24 mouse cellular contexts compared by ENCODE assay signal in the genomic region with DNA sequence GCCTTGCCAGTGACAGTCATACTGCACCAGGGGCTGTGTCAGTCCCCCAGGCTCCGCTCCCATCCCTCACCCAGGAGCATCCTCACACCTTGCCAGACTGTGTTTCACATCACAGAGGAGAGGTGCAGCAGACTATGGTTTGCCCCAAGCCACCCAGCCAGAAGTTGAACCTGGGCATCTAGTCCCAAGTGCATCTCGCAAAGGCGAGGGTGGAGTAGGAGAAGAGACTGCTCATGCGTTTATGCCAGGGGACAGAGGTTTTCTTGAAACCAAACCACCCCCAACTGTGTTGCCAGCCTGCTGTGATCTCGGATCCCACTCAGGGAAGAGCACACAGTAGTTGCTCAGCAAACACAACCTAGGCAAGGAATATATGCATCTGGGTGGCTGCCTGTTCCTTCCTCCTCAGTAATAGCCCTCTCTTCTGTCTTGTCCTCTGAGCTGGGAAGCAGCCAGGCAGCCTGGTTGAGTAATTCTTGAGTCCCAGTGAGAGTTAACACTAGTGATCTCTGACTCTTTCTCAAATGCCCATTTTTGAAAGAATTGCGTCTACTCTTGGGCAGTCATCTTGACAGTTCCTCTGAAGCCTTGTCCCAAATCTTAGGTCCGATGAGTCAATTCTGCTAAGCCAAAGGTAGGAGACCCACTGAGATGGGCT. TPM values are rescaled to one million over a fixed set of nuclear protein-coding genes. Genes with fewer than 3 reads are reported as not detected.
DNase-seq lines count a peak whose midpoint lies in the region; ATAC-seq lines count a peak whose summit lies in the region.
"Had no signal": no experiment of that assay in that cellular context is flagged by ENCODE, and none has a peak within 500 bp of the region (broad histone marks: within the 10 kb centered on the region; RNA-seq: fewer than 3 reads in every experiment).

No protein-coding gene starts in this region.

- WGBS in intestine, embryonic 16.5 days = 80% methylated on average over 7 of the region's 7 CpGs
- 87% methylated on average over 7 of the region's 7 CpGs for WGBS in stomach, embryonic 14.5 days
- WGBS in liver, embryonic 11.5 days = 81% methylated on average over 7 of the region's 7 CpGs

- H3K27ac ChIP-seq in intestine, embryonic 16.5 days (ENCODE audit: low read length) = peak overlapping the region; percentile 94
- 0 out of 2 replicates have a peak overlapping the region, but pooled peaks have one; percentile 6 for H3K27ac ChIP-seq in stomach, embryonic 14.5 days (ENCODE audit: low read length)
- H3K27ac ChIP-seq in liver, embryonic 11.5 days (ENCODE audit: low read depth, low read length) = no peak overlapping the region
- H3K27ac ChIP-seq: embryonic facial prominence, embryonic 13.5 days; forebrain, embryonic 13.5 days; gastrocnemius, adult 2 months; left cerebral cortex, adult 2 months; limb, embryonic 15.5 days; liver, embryonic 15.5 days had no signal

- H3K4me3 ChIP-seq in intestine, embryonic 16.5 days (ENCODE audit: low read length) = no peak overlapping the region
- no peak overlapping the region for H3K4me3 ChIP-seq in stomach, embryonic 14.5 days (ENCODE audit: low read depth, low read length)
- H3K4me3 ChIP-seq in liver, embryonic 11.5 days (ENCODE audit: low read depth, low read length) = no peak overlapping the region
- H3K4me3 ChIP-seq: embryonic facial prominence, embryonic 13.5 days; erythroblast, embryonic 14.5 days; forebrain, embryonic 13.5 days; gastrocnemius, adult 2 months; left cerebral cortex, adult 2 months; limb, embryonic 15.5 days; liver, embryonic 15.5 days; lung, embryonic 15.5 days had no signal

- peak; percentile 28 to 43 for DNase-seq in kidney, adult 8-10 months
- DNase-seq in kidney, postnatal 14 days = no peak
- DNase-seq in NIH3T3 (ENCODE audit: low read depth) = peak; percentile 70
- no peak for DNase-seq in testis, postnatal 10 days (ENCODE audit: low spot score)
- DNase-seq in liver, embryonic 11.5 days (ENCODE audit: low spot score) = no peak
- no peak for DNase-seq in thymus, postnatal 10 days (ENCODE audit: low spot score in 2 of 2)
- DNase-seq: cerebellum, adult 2 months; gastrocnemius, adult 2 months; lung, postnatal 4 days; right cerebral cortex, adult 18-20 months; right cerebral cortex, postnatal 4 days; thymus, postnatal 25 days had no signal

- H3K9me3 ChIP-seq in intestine, embryonic 16.5 days (ENCODE audit: control insufficient read depth, low read length) = no peaks in the 10 kb centered on the region
- no peaks in the 10 kb centered on the region for H3K9me3 ChIP-seq in stomach, embryonic 14.5 days (ENCODE audit: control insufficient read depth, low read depth, low read length)
- H3K9me3 ChIP-seq in liver, embryonic 11.5 days (ENCODE audit: control insufficient read depth, low read length) = no peaks in the 10 kb centered on the region
- H3K9me3 ChIP-seq: embryonic facial prominence, embryonic 13.5 days; forebrain, embryonic 13.5 days; limb, embryonic 15.5 days; liver, embryonic 15.5 days; lung, embryonic 15.5 days had no signal

- 0 out of 2 replicates have a peak, but pooled peaks cover under 1% of the 10 kb centered on the region for H3K36me3 ChIP-seq in intestine, embryonic 16.5 days (ENCODE audit: control insufficient read depth, insufficient read depth, low read length)
- H3K36me3 ChIP-seq in stomach, embryonic 14.5 days (ENCODE audit: control insufficient read depth, insufficient read depth, low read length) = peaks cover 18% of the 10 kb centered on the region
- no peaks in the 10 kb centered on the region; the same call in 1 of the 2 replicates for H3K36me3 ChIP-seq in liver, embryonic 11.5 days (ENCODE audit: control insufficient read depth, insufficient read depth, low read length)

- no peaks in the 10 kb centered on the region for H3K27me3 ChIP-seq in intestine, embryonic 16.5 days (replicated peaks; ENCODE audit: control insufficient read depth, insufficient read depth, low read length)
- no peaks in the 10 kb centered on the region for H3K27me3 ChIP-seq in stomach, embryonic 14.5 days (ENCODE audit: control insufficient read depth, insufficient read depth, low read length)
- peaks cover 7% of the 10 kb centered on the region for H3K27me3 ChIP-seq in liver, embryonic 11.5 days (replicated peaks; ENCODE audit: control insufficient read depth, insufficient read depth, low read length)

- 0 out of 2 replicates have a peak overlapping the region, but pooled peaks have one; percentile 9 for H3K4me2 ChIP-seq in intestine, embryonic 16.5 days (ENCODE audit: low read depth, low read length)
- H3K4me2 ChIP-seq in stomach, embryonic 14.5 days (replicated peaks; ENCODE audit: low read depth, low read length) = no peak overlapping the region
- H3K4me2 ChIP-seq in liver, embryonic 11.5 days = no peak overlapping the region
- H3K4me2 ChIP-seq: embryonic facial prominence, embryonic 13.5 days; forebrain, embryonic 13.5 days; heart, embryonic 11.5 days; limb, embryonic 15.5 days; liver, embryonic 15.5 days; lung, embryonic 15.5 days had no signal

- no peak overlapping the region for H3K9ac ChIP-seq in intestine, embryonic 16.5 days (ENCODE audit: low read depth, low read length)
- H3K9ac ChIP-seq in stomach, embryonic 14.5 days (replicated peaks; ENCODE audit: low read depth, low read length) = no peak overlapping the region
- no peak overlapping the region for H3K9ac ChIP-seq in liver, embryonic 11.5 days (ENCODE audit: low read depth, low read length)
- H3K9ac ChIP-seq: embryonic facial prominence, embryonic 13.5 days; forebrain, embryonic 13.5 days; limb, embryonic 15.5 days; liver, embryonic 15.5 days; lung, embryonic 15.5 days had no signal

- ATAC-seq in intestine, embryonic 16.5 days = no peak
- ATAC-seq in stomach, embryonic 14.5 days (ENCODE audit: insufficient number of reproducible peaks, insufficient read depth, low FRiP score, low read depth) = no peak
- no peak for ATAC-seq in liver, embryonic 11.5 days (replicated peaks; ENCODE audit: low FRiP score)
- ATAC-seq: forebrain, embryonic 13.5 days; hindbrain, embryonic 16.5 days had no signal

- H3K4me1 ChIP-seq in intestine, embryonic 16.5 days (ENCODE audit: control insufficient read depth, insufficient read depth, low read length) = peaks cover 52% of the 10 kb centered on the region
- no peaks in the 10 kb centered on the region for H3K4me1 ChIP-seq in stomach, embryonic 14.5 days (ENCODE audit: control insufficient read depth, insufficient read depth, low read length)
- peaks cover 3% of the 10 kb centered on the region; the same call in 1 of the 2 replicates for H3K4me1 ChIP-seq in liver, embryonic 11.5 days (replicated peaks; ENCODE audit: control insufficient read depth, insufficient read depth, low read length)

RNA-seq across cellular contexts. Expression of gene Hcrtr1, which starts 7.6 kb away (rescaled TPM):
- 0.22 and 0.34 TPM in 2 replicates for polyA plus RNA-seq in intestine, embryonic 16.5 days (2015; fragmentation: Nextera tagmentation; extraction: Ambion mirVana)
- polyA plus RNA-seq in stomach, embryonic 14.5 days (2014; fragmentation: Nextera tagmentation; extraction: Ambion mirVana) = 0.26 and 0.41 TPM in 2 replicates
- polyA plus RNA-seq in liver, embryonic 11.5 days (2014; fragmentation: Nextera tagmentation; extraction: Ambion mirVana) = 0.12 and 0.30 TPM in 2 replicates
- polyA plus RNA-seq: erythroblast, embryonic 14.5 days; forebrain, embryonic 13.5 days; heart, postnatal 0 days; liver, embryonic 15.5 days had no signal

RNA-seq across cellular contexts. Expression of gene Pef1, which starts 29.2 kb away (rescaled TPM):
- 81.6 and 81.7 TPM in 2 replicates for polyA plus RNA-seq in intestine, embryonic 16.5 days (2015; fragmentation: Nextera tagmentation; extraction: Ambion mirVana)
- polyA plus RNA-seq in stomach, embryonic 14.5 days (2014; fragmentation: Nextera tagmentation; extraction: Ambion mirVana) = 66.9 and 74.3 TPM in 2 replicates
- polyA plus RNA-seq in liver, embryonic 11.5 days (2014; fragmentation: Nextera tagmentation; extraction: Ambion mirVana) = 56.8 and 58.1 TPM in 2 replicates

RNA-seq across cellular contexts. Expression of gene Tinagl1, which starts 43.3 kb away (rescaled TPM):
- polyA plus RNA-seq in intestine, embryonic 16.5 days (2015; fragmentation: Nextera tagmentation; extraction: Ambion mirVana) = 78.3 and 80.3 TPM in 2 replicates
- 22.1 and 29.2 TPM in 2 replicates for polyA plus RNA-seq in stomach, embryonic 14.5 days (2014; fragmentation: Nextera tagmentation; extraction: Ambion mirVana)
- polyA plus RNA-seq in liver, embryonic 11.5 days (2014; fragmentation: Nextera tagmentation; extraction: Ambion mirVana) = 15.3 and 16.1 TPM in 2 replicates

Comparison
In these comparisons a context has a peak if more than half of its experiments do, and no peak if none do; other contexts are left out.
1. DNase-seq: peak in kidney, adult 8-10 months (2 of 2) and NIH3T3 (single experiment); none in kidney, postnatal 14 days (single experiment), testis, postnatal 10 days (single experiment), liver, embryonic 11.5 days (single experiment) and thymus, postnatal 10 days (0 of 2).